Mouse (Mus musculus) testis, postnatal 14 days (tissue): ENCODE measurements around the gene Psmd4.
"Not testable (repeated sequence)": the region's sequence is repeated elsewhere in the genome, so short reads cannot be mapped to it uniquely, and the experiment has no call there.

Experiments used
- DNase-seq: peaks from one replicate; pipeline ENCODE4 v3.0.0; 2021; ENCODE audit warnings: low spot score

Psmd4 gene

GRCm38 (mm10) chr3:95024551-95024950 lies 17.9 kb downstream of the Psmd4 start:
- no peak for DNase-seq

GRCm38 (mm10) chr3:95020956-95021355 lies 21.5 kb downstream of the Psmd4 start:
- not testable (repeated sequence) for DNase-seq

GRCm38 (mm10) chr3:95018741-95019140 lies 23.7 kb downstream of the Psmd4 start:
- no peak for DNase-seq

GRCm38 (mm10) chr3:95016532-95017056 lies 25.8 kb downstream of the Psmd4 start:
- DNase-seq, result peak; percentile 73

- peak; percentile 94 for DNase-seq
These were observed 26.4 kb downstream of the Psmd4 start for GRCm38 (mm10) chr3:95015891-95016531.

- DNase-seq, result peak; percentile 100
These were observed 27.0 kb downstream of the Psmd4 start, which contains the start of gene Zfp687 for GRCm38 (mm10) chr3:95015337-95015872. Gene Zfp687 (minus strand): TSS chr3:95015448.

GRCm38 (mm10) chr3:95014428-95015151 lies 27.8 kb downstream of the Psmd4 start:
- no peak for DNase-seq

GRCm38 (mm10) chr3:95013699-95014427 lies 28.6 kb downstream of the Psmd4 start:
- DNase-seq, result no peak

- DNase-seq, result no peak
These were observed 29.4 kb downstream of the Psmd4 start for GRCm38 (mm10) chr3:95012982-95013381.

- DNase-seq, result no peak
These were observed 32.0 kb downstream of the Psmd4 start for GRCm38 (mm10) chr3:95010396-95010795.

- DNase-seq, result no peak
These were observed 34.7 kb downstream of the Psmd4 start for GRCm38 (mm10) chr3:95007706-95008105.

- DNase-seq, result no peak
These were observed 36.8 kb downstream of the Psmd4 start for GRCm38 (mm10) chr3:95005651-95006050.

- DNase-seq, result no peak
These were observed 39.1 kb downstream of the Psmd4 start for GRCm38 (mm10) chr3:95003273-95003672.

GRCm38 (mm10) chr3:95002569-95002968 lies 39.8 kb downstream of the Psmd4 start:
- DNase-seq, result no peak

GRCm38 (mm10) chr3:94996946-94997345 lies 45.5 kb downstream of the Psmd4 start:
- no peak for DNase-seq

GRCm38 (mm10) chr3:94989159-94989761 lies 53.2 kb downstream of the Psmd4 start:
- DNase-seq, result no peak

- DNase-seq, result peak; percentile 58
These were observed 54.8 kb downstream of the Psmd4 start for GRCm38 (mm10) chr3:94987578-94987977.

GRCm38 (mm10) chr3:94985513-94985912 lies 56.9 kb downstream of the Psmd4 start:
- no peak for DNase-seq

GRCm38 (mm10) chr3:94984312-94984711 lies 58.1 kb downstream of the Psmd4 start:
- no peak for DNase-seq
